Mouse (Mus musculus) ovary, adult 10 weeks (tissue): ENCODE data around the gene Nlrp9b. TPM values are rescaled to one million over a fixed set of nuclear protein-coding genes. Genes with fewer than 3 reads are reported as not detected.

Experiments
- polyA plus RNA-seq: library from polyadenylated mRNA; stranded (reverse); fragments of 350-450 nt; fragmentation: Illumina TruSeq; extraction: RNeasy Lipid Tissue Mini Kit (QIAGEN cat#74804); gene quantifications from one replicate; pipeline ENCODE4 v1.2.3, GENCODE M21; 2014

Nlrp9b gene
- 83.2 TPM for polyA plus RNA-seq

DNA sequence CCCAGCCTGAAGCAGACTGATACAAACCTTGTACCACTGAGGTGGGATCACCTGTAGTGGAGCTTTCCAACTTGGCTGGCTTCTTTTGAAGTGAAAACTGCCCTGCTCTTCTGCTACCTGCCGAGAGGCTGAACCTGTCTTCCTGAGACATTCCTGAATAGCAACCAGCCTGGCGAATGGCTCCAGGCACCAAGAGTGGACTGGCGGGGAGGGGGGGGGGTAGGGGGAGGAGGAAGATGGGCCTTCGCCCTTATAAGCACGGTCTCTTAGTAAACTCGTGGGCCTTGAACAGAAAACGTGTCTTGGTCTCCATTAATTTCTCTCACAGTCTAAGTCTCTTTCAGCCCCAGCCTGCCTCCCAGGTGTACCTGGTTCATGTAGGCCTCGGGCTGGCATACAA is at the start of gene Nlrp9b:
Gene Nlrp9b, plus strand, starts transcription at position 301 of the 400 bp plus-strand sequence.

DNA sequence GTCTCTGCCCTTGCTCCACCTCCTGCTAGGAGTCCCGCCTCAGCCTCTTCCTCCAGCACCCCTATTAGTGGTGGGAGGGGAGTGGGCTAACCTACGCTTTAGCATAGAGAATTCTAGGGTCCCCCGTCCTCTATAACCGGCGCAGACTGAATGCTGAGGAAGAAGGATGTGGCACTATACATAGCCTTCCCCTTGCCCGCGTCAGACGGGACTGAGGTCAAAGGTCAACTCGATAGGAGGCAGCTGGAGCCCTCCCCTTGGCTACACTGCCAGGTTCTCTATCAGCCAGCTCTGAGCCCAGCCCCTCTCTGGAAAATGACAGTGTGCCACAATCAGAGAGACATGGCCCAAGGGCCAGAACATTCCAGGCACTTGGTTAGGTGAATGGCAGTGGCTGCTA is 40.7 kb upstream of the Nlrp9b start, which contains the start of gene Igsf23:
Gene Igsf23, minus strand, starts transcription at position 168 of the 400 bp plus-strand sequence.

DNA sequence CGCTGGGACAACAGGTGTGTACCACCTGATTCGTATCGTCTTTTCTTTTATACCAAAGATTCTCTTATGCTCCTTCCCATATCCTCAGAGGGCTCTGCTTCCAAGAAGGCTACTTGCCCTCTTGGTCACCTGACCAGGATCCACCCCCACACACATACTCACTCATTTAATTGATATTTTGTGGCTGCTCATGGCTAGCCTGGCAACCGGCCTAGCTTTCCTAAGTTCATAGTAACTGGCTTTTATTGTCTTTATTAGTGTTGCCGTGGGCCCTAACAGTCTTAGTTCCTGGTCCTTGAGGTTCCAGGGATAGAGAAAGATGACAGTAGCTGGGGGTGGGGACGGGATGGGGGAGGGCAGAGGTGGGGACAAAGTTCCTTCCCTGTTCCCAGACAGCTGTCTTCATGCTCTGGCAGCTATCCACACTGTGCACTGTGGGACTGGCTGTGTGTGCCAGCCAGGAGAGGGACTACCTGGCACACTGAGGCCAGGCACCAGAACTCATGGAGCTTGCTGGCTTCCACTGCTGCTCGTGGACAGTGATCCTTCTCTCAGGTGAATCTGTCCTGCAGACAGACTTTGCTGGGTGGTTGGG is 26.2 kb upstream of the Nlrp9b start, which contains the start of gene Ceacam20:
Gene Ceacam20, plus strand, starts transcription at position 428 of the 595 bp plus-strand sequence.

DNA sequence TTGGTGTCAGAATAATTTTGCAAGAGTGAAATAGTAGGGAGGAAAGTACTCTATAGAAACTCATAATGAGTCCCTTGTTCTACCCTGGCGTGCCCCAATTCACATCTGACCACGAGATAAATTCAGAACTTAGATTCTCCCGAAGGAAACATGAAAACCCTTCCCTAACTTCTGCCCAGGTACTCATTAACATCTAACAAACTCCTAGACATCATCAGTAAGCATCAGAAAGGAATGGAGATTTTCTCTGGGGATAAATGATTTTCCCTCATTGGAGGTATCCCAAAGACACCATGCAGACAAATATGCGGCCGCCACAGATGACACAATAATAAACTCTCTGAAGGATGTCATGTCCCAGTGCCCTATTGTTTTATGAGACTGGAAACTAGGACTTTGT is 108.1 kb downstream of the Nlrp9b start, which contains the start of gene Vmn1r91:
Gene Vmn1r91, plus strand, starts transcription at position 301 of the 400 bp plus-strand sequence.

DNA sequence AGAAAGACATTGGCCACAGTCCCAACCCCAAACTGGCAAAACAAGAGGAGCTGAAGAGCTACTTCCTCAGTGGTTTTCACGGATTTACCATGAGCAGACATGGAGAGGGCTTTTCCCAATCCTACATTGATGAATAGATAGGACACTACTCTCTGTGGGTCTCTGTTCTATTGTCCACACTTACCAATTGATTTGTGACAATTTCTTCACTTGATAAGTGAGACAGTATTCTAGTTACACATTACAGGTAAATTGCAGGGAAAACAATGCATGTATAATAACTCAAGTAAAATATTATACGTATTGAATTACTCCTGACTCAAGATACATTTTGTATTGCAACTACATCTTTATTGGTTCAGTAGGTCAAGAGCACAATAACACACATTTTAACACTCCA is 131.2 kb downstream of the Nlrp9b start, which contains the start of gene Gm16442:
Gene Gm16442, minus strand, starts transcription at position 101 of the 400 bp plus-strand sequence.

Other genes with a start within 250 kb of the Nlrp9b start
- 7.6 TPM for gene Nectin2, start 241.0 kb upstream of the Nlrp9b start, polyA plus RNA-seq
- not detected for gene Bcam, start 220.4 kb upstream of the Nlrp9b start, polyA plus RNA-seq
- gene Cblc, start 194.7 kb upstream of the Nlrp9b start, polyA plus RNA-seq, result not detected
- gene Bcl3, start 168.7 kb upstream of the Nlrp9b start, polyA plus RNA-seq, result not detected
- gene Gm19345, start 139.5 kb upstream of the Nlrp9b start, polyA plus RNA-seq, result not detected
- not detected for gene Ceacam16, start 130.2 kb upstream of the Nlrp9b start, polyA plus RNA-seq
- gene Ceacam19, start 103.5 kb upstream of the Nlrp9b start, polyA plus RNA-seq, result not detected
- 34.4 TPM for gene Pvr, start 70.3 kb upstream of the Nlrp9b start, polyA plus RNA-seq
- gene Igsf23, start 40.7 kb upstream of the Nlrp9b start, polyA plus RNA-seq, result not detected
- gene Ceacam20, start 26.1 kb upstream of the Nlrp9b start, polyA plus RNA-seq, result 1.00 TPM
- not detected for gene Vmn1r91, start 108.2 kb downstream of the Nlrp9b start, polyA plus RNA-seq
- not detected for gene Gm16442, start 131.1 kb downstream of the Nlrp9b start, polyA plus RNA-seq
- not detected for gene Vmn1r93, start 147.6 kb downstream of the Nlrp9b start, polyA plus RNA-seq
- gene Vmn1r94, start 176.9 kb downstream of the Nlrp9b start, polyA plus RNA-seq, result not detected
- not detected for gene Vmn1r95, start 202.2 kb downstream of the Nlrp9b start, polyA plus RNA-seq
- not detected for gene Gm6164, start 214.1 kb downstream of the Nlrp9b start, polyA plus RNA-seq
- not detected for gene Gm4498, start 242.4 kb downstream of the Nlrp9b start, polyA plus RNA-seq